Mouse (Mus musculus) neural tube, embryonic 14.5 days (tissue): ENCODE data around the gene Olfr507. TPM values are rescaled to one million over a fixed set of nuclear protein-coding genes. Genes with fewer than 3 reads are reported as not detected.
"Not testable (repeated sequence)": the region's sequence is repeated elsewhere in the genome, so short reads cannot be mapped to it uniquely, and the experiment has no call there.

ENCODE experiments used
- ATAC-seq: fragments of 200-750 bp; cut with Nextera tagmentation; 2 replicates; pipeline ENCODE4 v1.8.0; 2017; ENCODE audit warnings: low read depth, mild to moderate bottlenecking, moderate TSS enrichment, moderate library complexity
- H3K27ac ChIP-seq: fragments of 300-500 bp; sonication (generic); 2 replicates; pipeline ENCODE4 v1.5.1; 2014; ENCODE audit warnings: low read depth, mild to moderate bottlenecking, control low read depth, low read length, moderate library complexity, mixed read lengths
- H3K27me3 ChIP-seq: fragments of 300-500 bp; sonication (generic); 2 replicates; pipeline ENCODE4 v1.6.1; 2014; ENCODE audit warnings: low read length; ENCODE audit not compliant: control insufficient read depth, insufficient read depth
- H3K36me3 ChIP-seq: fragments of 300-500 bp; sonication (generic); 2 replicates; pipeline ENCODE4 v1.6.1; 2014; ENCODE audit warnings: low read length, mixed read lengths; ENCODE audit not compliant: control insufficient read depth, insufficient read depth
- H3K4me1 ChIP-seq: fragments of 300-500 bp; sonication (generic); 2 replicates; pipeline ENCODE4 v1.6.1; 2014; ENCODE audit warnings: low read length; ENCODE audit not compliant: control insufficient read depth, insufficient read depth
- H3K4me2 ChIP-seq: fragments of 300-500 bp; sonication (generic); 2 replicates; pipeline ENCODE4 v1.6.1; 2014; ENCODE audit warnings: mild to moderate bottlenecking, low read depth, low read length, control low read depth
- H3K4me3 ChIP-seq: fragments of 300-500 bp; sonication (generic); 2 replicates; pipeline ENCODE4 v1.5.1; 2014; ENCODE audit warnings: low read depth, low read length, control low read depth, mixed read lengths
- H3K9ac ChIP-seq: fragments of 300-500 bp; sonication (generic); replicated peaks from 2 replicates; pipeline ENCODE4 v1.6.1; 2014; ENCODE audit warnings: low read depth, mild to moderate bottlenecking, control low read depth, low read length, mixed read lengths
- H3K9me3 ChIP-seq: fragments of 300-500 bp; sonication (generic); 2 replicates; pipeline ENCODE4 v1.6.1; 2016; ENCODE audit warnings: low read length; ENCODE audit not compliant: control insufficient read depth
- WGBS: fragments of 180-500 bp; shearing (Covaris S2); extraction: QIAGEN DNeasy Blood & Tissue Kit; methylation state at CpG from one replicate; pipeline ENCODE4 v1.1.7; 2014; 5-methylcytosine and 5-hydroxymethylcytosine counted together
- polyA plus RNA-seq: library from polyadenylated mRNA; unstranded; fragments of >200 nt; fragmentation: Nextera tagmentation; extraction: Ambion mirVana; gene quantifications from 2 replicates; pipeline ENCODE4 v1.2.1, GENCODE M21; 2014

The Olfr507 gene
- polyA plus RNA-seq: not detected in 2 replicates

DNA sequence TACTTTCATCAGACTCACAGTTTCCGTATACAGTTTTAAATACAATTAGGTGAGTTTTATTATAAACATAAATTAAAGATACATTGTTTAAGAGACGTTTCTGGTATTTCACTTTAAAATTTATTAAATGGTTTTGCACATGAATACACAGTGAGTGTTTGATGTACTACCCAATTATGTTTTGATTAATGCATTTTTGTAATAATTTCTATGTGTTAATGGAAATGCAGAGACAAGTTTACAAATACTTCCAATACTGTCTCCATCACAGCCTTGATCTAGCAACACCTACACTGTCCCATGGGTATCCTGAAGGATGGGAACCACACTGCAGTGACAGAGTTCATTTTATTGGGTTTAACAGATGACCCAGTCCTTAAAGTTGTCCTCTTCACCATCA lies at the start of gene Olfr507:
TSS of gene Olfr507 (plus strand) at position 301 of the 400 bp plus-strand sequence.
- Histone ChIP-seq H3K36me3 (no peaks in the 10 kb centered on the region), H3K9ac (no peak within 1 kb of the TSS), H3K9me3 (no peaks in the 10 kb centered on the region), H3K27ac (no peak within 1 kb of the TSS), H3K4me2 (no peak within 1 kb of the TSS), H3K27me3 (no peaks in the 10 kb centered on the region), H3K4me1 (no peaks in the 10 kb centered on the region), H3K4me3 (no peak within 1 kb of the TSS)
- WGBS: 79% methylated on average over 2 of the region's 2 CpGs
- no peak for ATAC-seq

DNA sequence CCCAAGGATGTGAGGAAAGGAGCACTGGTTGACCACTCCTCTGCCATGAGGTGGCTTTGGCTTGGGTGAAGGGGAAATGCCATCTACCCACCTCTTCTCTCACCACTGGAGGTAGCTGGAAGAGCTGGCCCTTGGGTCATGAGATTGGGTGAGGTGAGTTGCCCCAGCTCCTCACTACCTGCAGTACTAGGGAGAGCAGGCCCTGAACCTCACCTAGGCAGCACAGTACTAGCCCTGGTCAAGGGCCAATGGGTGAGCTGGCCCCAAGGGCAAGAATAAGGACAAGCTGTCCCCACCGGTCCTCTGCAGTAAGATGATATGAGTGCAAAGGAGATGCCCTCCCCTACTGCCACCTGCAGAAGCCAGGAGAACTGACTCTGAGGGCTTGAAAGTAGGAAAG lies 31.8 kb upstream of the Olfr507 start:
- Histone ChIP-seq H3K4me1 (no peaks in the 10 kb centered on the region), H3K9ac (no peak overlapping the region), H3K27me3 (no peaks in the 10 kb centered on the region), H3K4me2 (no peak overlapping the region), H3K36me3 (no peaks in the 10 kb centered on the region), H3K4me3 (no peak overlapping the region), H3K27ac (no peak overlapping the region), H3K9me3 (no peaks in the 10 kb centered on the region)
- 89% methylated on average over 1 of the region's 1 CpGs for WGBS
- ATAC-seq: no peak

DNA sequence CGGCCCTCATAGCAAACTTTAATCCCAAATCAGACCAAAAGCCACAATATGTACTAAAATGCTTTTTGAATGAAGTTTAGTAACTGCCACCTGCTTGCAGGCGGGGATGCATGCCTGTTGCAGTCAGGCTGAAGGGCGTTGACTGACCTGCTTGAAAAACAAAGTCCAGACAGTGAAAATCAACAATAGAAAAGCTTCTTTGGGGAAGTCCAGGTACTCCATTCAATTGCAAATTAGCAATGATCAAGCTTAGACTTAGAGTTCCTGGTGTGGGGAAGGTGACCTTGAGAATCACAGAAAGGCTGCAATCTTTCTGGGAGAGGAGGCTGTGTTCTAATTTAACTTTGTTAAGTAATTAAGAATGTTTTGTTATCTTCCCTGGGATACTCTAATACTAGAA lies 19.7 kb upstream of the Olfr507 start:
- 85% methylated on average over 3 of the region's 3 CpGs for WGBS
- not testable (repeated sequence) for H3K27ac ChIP-seq, H3K9me3 ChIP-seq, H3K36me3 ChIP-seq, ATAC-seq, H3K4me2 ChIP-seq, H3K4me1 ChIP-seq, H3K9ac ChIP-seq, H3K27me3 ChIP-seq, H3K4me3 ChIP-seq

DNA sequence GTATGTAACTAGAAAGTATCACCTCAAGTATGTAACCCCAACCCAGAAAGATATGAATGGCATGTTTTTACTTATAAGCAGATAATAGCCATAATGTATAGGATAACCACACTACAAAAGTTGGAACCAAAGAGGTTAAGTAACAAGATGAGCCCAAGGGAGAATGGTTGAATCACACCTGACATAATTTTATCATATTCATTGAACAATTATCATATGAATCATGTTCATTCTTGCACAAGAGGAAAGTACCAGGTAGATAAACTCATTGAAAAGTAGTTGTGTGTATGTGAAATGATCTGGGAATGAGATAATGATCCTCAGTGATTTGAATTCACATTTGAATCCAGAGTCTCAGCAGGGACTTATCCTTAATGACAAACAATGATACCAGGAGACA lies 11.1 kb upstream of the Olfr507 start, which contains the start of gene Olfr506:
TSS of gene Olfr506 (plus strand) at position 301 of the 400 bp plus-strand sequence.
- no peaks in the 10 kb centered on the region for H3K4me1 ChIP-seq
- no peaks in the 10 kb centered on the region for H3K27me3 ChIP-seq
- no peak for ATAC-seq
- no peak within 1 kb of the TSS for H3K27ac ChIP-seq
- no peak within 1 kb of the TSS for H3K4me3 ChIP-seq
- no peak within 1 kb of the TSS for H3K4me2 ChIP-seq
- H3K9ac ChIP-seq: no peak within 1 kb of the TSS
- H3K9me3 ChIP-seq: no peaks in the 10 kb centered on the region
- H3K36me3 ChIP-seq: no peaks in the 10 kb centered on the region

DNA sequence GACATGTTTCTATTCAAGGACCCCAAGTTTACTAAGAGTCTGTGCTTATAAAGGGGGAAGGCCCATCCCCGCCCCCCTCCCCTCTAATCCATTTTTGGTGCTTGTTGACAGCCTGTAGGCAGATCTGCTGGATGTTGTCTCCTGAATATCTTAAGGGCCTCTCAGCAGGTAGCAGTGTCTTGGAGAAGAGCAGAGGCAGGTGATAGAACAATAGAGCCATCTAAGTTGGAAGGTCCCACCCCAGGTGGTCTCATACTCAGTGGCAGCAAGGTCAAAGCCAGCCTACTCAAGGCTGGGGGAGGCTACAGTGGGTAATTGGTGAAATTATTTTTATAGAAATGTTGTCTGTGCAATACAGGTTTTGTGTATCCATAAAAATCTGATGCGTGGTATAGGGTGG lies 7.5 kb upstream of the Olfr507 start:
- Histone ChIP-seq H3K4me2 (no peak overlapping the region), H3K27me3 (no peaks in the 10 kb centered on the region), H3K9ac (no peak overlapping the region), H3K36me3 (no peaks in the 10 kb centered on the region), H3K4me3 (no peak overlapping the region), H3K9me3 (no peaks in the 10 kb centered on the region), H3K27ac (no peak overlapping the region), H3K4me1 (no peaks in the 10 kb centered on the region)
- ATAC-seq: no peak
- 90% methylated on average over 2 of the region's 2 CpGs for WGBS

DNA sequence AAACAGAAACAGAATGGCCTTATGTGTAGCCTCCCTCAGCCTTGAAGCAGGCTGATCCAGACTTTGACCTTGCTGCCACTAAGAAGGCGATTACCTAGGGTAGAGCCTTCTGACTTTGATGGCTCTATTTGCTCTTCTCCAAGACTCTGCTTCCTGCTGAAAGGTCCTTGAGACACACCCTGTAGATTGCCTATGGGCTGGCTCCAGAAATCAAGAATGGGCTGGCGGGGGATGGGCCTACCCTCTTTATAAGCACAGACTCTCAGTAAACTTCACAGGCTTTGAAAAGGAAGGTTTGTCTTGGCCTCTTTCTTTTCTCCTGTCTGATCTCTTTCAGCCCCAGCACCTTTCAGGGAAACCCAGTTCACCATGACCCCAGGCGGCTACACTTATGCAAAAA lies 4.8 kb upstream of the Olfr507 start:
- H3K4me1 ChIP-seq, H3K36me3 ChIP-seq, H3K27ac ChIP-seq, H3K4me2 ChIP-seq, ATAC-seq, H3K4me3 ChIP-seq, H3K27me3 ChIP-seq, H3K9me3 ChIP-seq, H3K9ac ChIP-seq: not testable (repeated sequence)
- 62% methylated on average over 3 of the region's 3 CpGs for WGBS

DNA sequence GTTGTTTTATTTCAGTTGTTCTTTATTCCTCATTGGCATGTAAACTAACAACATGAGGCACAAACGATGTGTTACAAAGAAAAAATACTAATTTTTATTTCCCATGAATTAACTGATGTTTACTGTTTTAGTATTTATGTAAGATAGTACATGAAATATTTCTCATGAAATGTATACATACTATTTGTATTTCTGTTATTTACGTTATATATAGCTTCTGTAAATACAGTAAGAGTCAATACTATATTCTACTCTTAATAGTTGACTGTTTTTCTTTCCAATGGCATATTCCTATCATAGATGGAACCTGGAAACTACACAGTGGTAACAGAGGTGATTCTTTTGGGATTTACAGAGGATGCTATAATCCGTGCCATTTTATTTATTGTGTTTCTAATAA lies 8.1 kb downstream of the Olfr507 start, which contains the start of gene Olfr508:
TSS of gene Olfr508 (plus strand) at position 301 of the 400 bp plus-strand sequence.
- WGBS: 81% methylated on average over 3 of the region's 3 CpGs

DNA sequence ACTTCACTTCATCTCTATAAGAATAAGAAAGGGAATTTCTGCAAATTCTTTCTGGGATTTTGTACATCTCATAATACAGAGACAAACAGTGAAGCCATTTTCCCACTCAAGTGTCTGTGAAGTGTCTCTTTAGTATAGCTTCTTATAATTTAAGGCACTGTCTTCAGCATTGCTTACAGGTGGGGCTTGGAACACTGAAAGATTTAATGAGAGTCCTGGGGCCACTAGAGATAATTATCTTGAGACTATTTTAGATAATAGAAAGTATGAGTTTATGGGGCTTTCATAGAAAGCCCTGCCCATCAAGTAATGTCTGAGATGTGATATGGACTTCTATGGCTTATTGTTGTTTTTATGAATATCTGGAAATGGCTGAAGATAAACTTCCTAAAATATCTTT lies 30.2 kb downstream of the Olfr507 start, which contains the start of gene Olfr509:
TSS of gene Olfr509 (minus strand) at position 101 of the 400 bp plus-strand sequence.
- Histone ChIP-seq H3K4me3 (no peak within 1 kb of the TSS), H3K9ac (no peak within 1 kb of the TSS), H3K9me3 (no peaks in the 10 kb centered on the region), H3K4me2 (no peak within 1 kb of the TSS), H3K27ac (no peak within 1 kb of the TSS), H3K4me1 (no peaks in the 10 kb centered on the region), H3K36me3 (no peaks in the 10 kb centered on the region), H3K27me3 (no peaks in the 10 kb centered on the region)
- ATAC-seq: no peak

More for the DNA sequence above, 8.1 kb downstream of the Olfr507 start, which contains the start of gene Olfr508:
- Histone ChIP-seq H3K36me3 (no peaks in the 10 kb centered on the region), H3K4me2 (no peak within 1 kb of the TSS), H3K27ac (no peak within 1 kb of the TSS), H3K27me3 (no peaks in the 10 kb centered on the region), H3K9ac (no peak within 1 kb of the TSS), H3K4me3 (no peak within 1 kb of the TSS), H3K9me3 (no peaks in the 10 kb centered on the region), H3K4me1 (no peaks in the 10 kb centered on the region)
- no peak for ATAC-seq

DNA sequence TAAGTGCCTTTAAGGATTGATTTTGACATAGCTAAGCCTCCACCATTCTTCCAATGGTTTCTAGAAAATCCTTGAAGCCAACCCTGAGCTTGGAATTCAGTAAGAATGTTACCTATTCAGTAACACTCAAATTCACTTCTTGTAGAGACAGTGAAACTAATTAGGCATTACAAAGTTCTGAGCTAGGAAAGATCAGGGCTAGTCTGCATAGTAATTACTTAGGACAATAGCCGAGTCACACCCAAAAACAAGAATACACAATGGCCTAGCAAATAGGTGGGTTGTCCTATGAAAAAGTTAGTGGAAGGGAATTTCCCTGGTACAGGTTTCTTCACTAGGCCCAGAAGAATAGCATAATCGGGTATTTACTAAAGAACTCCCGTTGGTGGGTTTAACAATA lies 40.8 kb downstream of the Olfr507 start:
- H3K9me3 ChIP-seq: no peaks in the 10 kb centered on the region
- no peaks in the 10 kb centered on the region for H3K4me1 ChIP-seq
- H3K4me3 ChIP-seq: no peak overlapping the region
- H3K4me2 ChIP-seq: no peak overlapping the region
- H3K9ac ChIP-seq: no peak overlapping the region
- no peak for ATAC-seq
- no peak overlapping the region for H3K27ac ChIP-seq
- no peaks in the 10 kb centered on the region for H3K27me3 ChIP-seq
- WGBS: 93% methylated on average over 3 of the region's 3 CpGs
- H3K36me3 ChIP-seq: no peaks in the 10 kb centered on the region
